Mouse (Mus musculus): ENCODE measurements around the gene Atp8a1.

GRCm38 (mm10) chr5:67826278-67826677 is 21.0 kb downstream of the Atp8a1 start:
- no peak for TF ChIP-seq GATA1 (IDR thresholded peaks at IDR 0.05; ENCODE audit: borderline replicate concordance, low read length)
- no peak for TF ChIP-seq FLI1 (IDR thresholded peaks at IDR 0.05; ENCODE audit: low read length)

Data from megakaryocyte, embryonic 14.5 days (primary cell).